In the genomic region with DNA sequence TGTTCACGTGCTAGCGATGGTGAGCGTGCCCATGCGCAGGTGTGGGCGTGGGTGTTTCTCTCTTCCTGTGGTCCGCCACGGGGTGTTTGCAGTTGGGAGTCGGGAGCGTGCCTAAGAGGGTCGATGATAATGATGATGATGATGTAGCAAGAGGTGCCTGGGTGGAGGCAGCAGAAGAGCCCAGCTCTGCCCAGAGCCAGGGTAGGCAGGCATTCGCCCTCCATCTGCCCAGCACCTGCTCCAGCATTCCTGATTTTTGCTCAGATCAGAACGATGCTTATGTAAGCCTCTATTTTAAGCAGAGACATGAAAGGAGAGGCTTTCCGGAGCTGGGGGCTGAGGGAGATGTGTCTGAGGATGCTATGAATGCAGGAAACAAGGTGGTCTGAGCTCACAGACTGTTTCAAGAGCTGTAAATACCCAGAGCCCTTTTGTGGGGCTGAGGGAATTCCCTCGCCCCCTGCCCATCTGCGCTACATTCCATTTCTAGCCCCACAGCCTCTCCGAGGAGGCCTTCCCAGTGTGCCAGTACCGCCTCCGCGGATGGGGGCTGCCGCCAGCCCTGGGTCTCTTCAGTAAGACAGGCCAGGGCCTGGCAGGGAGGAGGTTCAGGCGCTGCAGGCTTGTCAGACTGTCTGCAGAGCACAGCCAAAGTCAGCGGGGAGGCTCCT, we compare ENCODE assay signal across 7 mouse cellular contexts. TPM values are rescaled to one million over a fixed set of nuclear protein-coding genes. Genes with fewer than 3 reads are reported as not detected.
DNase-seq lines count a peak whose midpoint lies in the region; TF ChIP-seq lines count a peak whose summit lies in the region.

No protein-coding gene starts in this region.

- H3K4me1 ChIP-seq in olfactory bulb, adult 2 months (ENCODE audit: control insufficient read depth, insufficient read depth, low read length), result peaks cover 86% of the 10 kb centered on the region

- H3K27ac ChIP-seq in left cerebral cortex, adult 2 months, result peak overlapping the region; percentile 84
- H3K27ac ChIP-seq in olfactory bulb, adult 2 months (ENCODE audit: insufficient read depth, low read depth, low read length), result peak overlapping the region; percentile 96

- TF ChIP-seq CTCF in left cerebral cortex, adult 2 months (IDR thresholded peaks at IDR 0.05), result no peak
- TF ChIP-seq CTCF in olfactory bulb, adult 2 months (IDR thresholded peaks at IDR 0.05; ENCODE audit: insufficient read depth, low read depth, low read length), result no peak

- intact Hi-C loops in left cerebral cortex, adult 2 months (cut with DNase I), result loop anchor here (1.0 to 2.0 kb wide), 2 partner anchors 39 to 48 kb away; no protein-coding TSS in a partner anchor

- no peak for TF ChIP-seq POLR2A in olfactory bulb, adult 2 months (IDR thresholded peaks at IDR 0.05; ENCODE audit: insufficient read depth, low read depth, low read length)

- peak; percentile 18 for DNase-seq in MN1 (ENCODE audit: low spot score)
- peak; percentile 78 for DNase-seq in cerebellum, adult 11 months
- peak; percentile 78 to 84 for DNase-seq in frontal cortex, postnatal 10 days (ENCODE audit: low spot score in 2 of 2)
- peak; percentile 81 to 89 for DNase-seq in left cerebral cortex, adult 2 months (ENCODE audit: extremely low spot score in 1 of 2, low spot score in 2 of 2)
- no peak for DNase-seq in thymus, postnatal 14 days
- DNase-seq in lung, postnatal 4 days, result no peak

- WGBS in olfactory bulb, adult 2 months, result 24% methylated on average over 22 of the region's 22 CpGs

- no peak overlapping the region for H3K4me3 ChIP-seq in left cerebral cortex, adult 2 months
- peak overlapping the region; percentile 28 for H3K4me3 ChIP-seq in olfactory bulb, adult 2 months (ENCODE audit: insufficient read depth, low read depth, low read length)

RNA-seq across cellular contexts. Expression of a gene that starts 47.7 kb away (rescaled TPM):
- total RNA-seq in left cerebral cortex, adult 2 months (2021), result 10 to 100 TPM; 11.8 to 13.2 TPM
- polyA plus RNA-seq in olfactory bulb, adult 2 months (2012; ENCODE audit: insufficient read depth, insufficient read length, low replicate concordance, missing spikeins), result not detected in 2 replicates

Comparison
In these comparisons a context has a peak if more than half of its experiments do, and no peak if none do; other contexts are left out.
1. DNase-seq: peak in MN1 (single experiment), cerebellum, adult 11 months (single experiment), frontal cortex, postnatal 10 days (2 of 2) and left cerebral cortex, adult 2 months (2 of 2); none in thymus, postnatal 14 days (single experiment) and lung, postnatal 4 days (0 of 2).